Mouse (Mus musculus) ES-E14 (cell line): ENCODE results near the gene Ptma.

Experiments used
- CHD2 ChIP-seq: IDR thresholded peaks from 2 replicates; pipeline ENCODE4 v1.6.1; 2014; ENCODE audit warnings: mild to moderate bottlenecking, low read depth, low read length, inconsistent platforms
- MAFK ChIP-seq: IDR thresholded peaks from 2 replicates; pipeline ENCODE4 v1.6.1; 2014; ENCODE audit warnings: mild to moderate bottlenecking, low read depth, low read length, inconsistent platforms; ENCODE audit not compliant: insufficient read depth
- ZC3H11A ChIP-seq: IDR thresholded peaks from 2 replicates; pipeline ENCODE4 v1.6.1; 2012; ENCODE audit warnings: low read depth, mild to moderate bottlenecking, inconsistent platforms, low read length, borderline replicate concordance
- ZNF384 ChIP-seq: IDR thresholded peaks from 2 replicates; pipeline ENCODE4 v1.6.1; 2012; ENCODE audit warnings: low read depth, low read length, inconsistent platforms

DNA sequence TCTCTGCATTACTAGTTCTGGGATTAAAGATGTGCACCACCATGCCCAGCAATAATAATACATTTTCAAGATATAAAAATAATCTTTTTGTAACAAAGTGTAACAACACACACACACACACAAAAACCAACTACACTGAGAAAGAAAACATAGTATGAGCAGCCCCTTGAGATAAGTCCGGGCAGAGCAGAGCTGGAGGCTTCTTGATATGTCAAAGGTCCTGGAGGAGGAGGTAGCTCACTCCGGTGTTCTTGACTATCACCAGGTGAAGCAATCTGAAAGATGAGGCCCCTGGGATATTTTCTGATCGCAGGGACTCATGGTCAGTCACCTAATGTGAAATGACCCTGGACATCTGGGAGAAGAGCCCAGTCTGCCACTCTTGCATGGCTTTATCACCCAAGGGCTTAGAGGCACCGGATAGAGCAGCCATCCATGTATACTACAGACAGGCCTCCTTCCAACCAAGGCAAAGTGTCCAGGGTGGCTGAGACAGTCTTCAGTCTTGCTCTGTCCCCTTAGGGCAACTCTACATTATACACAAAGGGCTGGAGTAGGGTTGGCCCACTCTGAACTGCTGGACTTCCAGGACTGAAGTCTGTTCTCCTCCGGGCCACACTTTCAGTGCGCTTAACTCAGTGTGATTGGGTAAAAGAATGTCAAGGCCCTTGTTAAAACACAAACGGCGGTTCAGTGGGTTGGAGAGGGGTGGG lies 45.6 kb upstream of the Ptma start:
- TF ChIP-seq ZC3H11A, result no peak
- no peak for TF ChIP-seq ZNF384
- no peak for TF ChIP-seq CHD2
- TF ChIP-seq MAFK, result no peak
